Mouse (Mus musculus) embryonic facial prominence, embryonic 10.5 days (tissue): ENCODE data around the gene Atp5s. TPM values are rescaled to one million over a fixed set of nuclear protein-coding genes. Genes with fewer than 3 reads are reported as not detected.

Source experiments
- DNase-seq: peaks from one replicate; pipeline ENCODE4 v3.0.0-alpha.2; 2017; ENCODE audit warnings: low spot score
- H3K27ac ChIP-seq: fragments of 300-500 bp; sonication (generic); replicated peaks from 2 replicates; pipeline ENCODE4 v1.5.1; 2016; ENCODE audit warnings: mild to moderate bottlenecking
- H3K27me3 ChIP-seq: fragments of 300-500 bp; sonication (generic); replicated peaks from 2 replicates; pipeline ENCODE4 v1.6.1; 2016; ENCODE audit warnings: low read depth, mild to moderate bottlenecking; ENCODE audit not compliant: poor library complexity, severe bottlenecking
- H3K36me3 ChIP-seq: fragments of 300-500 bp; sonication (generic); replicated peaks from 2 replicates; pipeline ENCODE4 v1.6.1; 2016; ENCODE audit warnings: mild to moderate bottlenecking, moderate library complexity
- H3K4me1 ChIP-seq: fragments of 300-500 bp; sonication (generic); 2 replicates; pipeline ENCODE4 v1.6.1; 2016
- H3K4me3 ChIP-seq: fragments of 300-500 bp; sonication (generic); 2 replicates; pipeline ENCODE4 v1.5.1; 2016; ENCODE audit warnings: mild to moderate bottlenecking, moderate library complexity
- H3K9me3 ChIP-seq: fragments of 300-500 bp; sonication (generic); 2 replicates; pipeline ENCODE4 v1.6.1; 2016; ENCODE audit warnings: mild to moderate bottlenecking
- WGBS: fragments of 180-500 bp; shearing (Covaris S2); methylation state at CpG from one replicate; pipeline ENCODE4 v1.1.7; 2016; 5-methylcytosine and 5-hydroxymethylcytosine counted together
- polyA plus RNA-seq: library from polyadenylated mRNA; unstranded; fragments of >200 nt; fragmentation: Nextera tagmentation; extraction: Ambion mirVana; gene quantifications from 2 replicates; pipeline ENCODE4 v1.2.1, GENCODE M21; 2016

Atp5s gene
- 23.8 and 24.4 TPM in 2 replicates for polyA plus RNA-seq

DNA sequence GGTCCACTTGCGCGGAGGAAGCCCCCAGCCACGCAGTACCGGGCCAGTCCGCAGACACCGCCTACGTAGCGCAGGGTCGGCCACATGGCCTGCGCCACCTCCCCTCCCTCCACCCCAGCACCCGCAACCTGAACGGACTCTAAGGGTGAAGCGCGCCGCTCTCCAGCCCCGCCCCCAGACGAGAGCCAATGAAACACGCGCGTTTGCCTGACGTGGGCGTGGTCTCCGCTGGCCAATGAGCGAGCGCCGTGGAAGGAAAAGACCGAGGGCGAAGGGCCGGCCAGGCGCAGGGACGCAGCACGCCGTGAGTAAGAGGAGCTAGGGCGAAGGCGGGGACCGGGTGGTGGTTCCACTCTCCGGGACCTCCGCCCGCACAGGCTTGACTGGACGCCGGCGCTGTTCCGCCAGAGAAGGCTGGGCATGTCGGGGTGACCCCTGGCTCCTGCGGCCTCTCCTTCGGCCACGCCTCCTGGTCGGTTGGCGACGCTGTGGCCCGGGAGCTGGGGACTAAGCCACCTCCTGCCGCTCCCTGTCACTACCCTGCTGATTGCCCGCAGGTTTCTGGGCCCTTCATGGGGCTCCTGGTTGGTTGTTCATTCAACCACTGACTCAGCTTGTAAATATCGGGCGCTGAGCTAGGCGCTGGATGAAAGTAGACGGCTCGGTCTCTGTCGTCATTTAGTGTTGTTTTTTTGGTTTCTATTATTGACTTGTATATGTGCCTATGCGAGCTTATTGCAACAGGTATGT is at the start of gene Atp5s, which contains the start of gene L2hgdh:
Gene Atp5s, plus strand, starts transcription at position 240 of the 750 bp plus-strand sequence.
Gene L2hgdh, minus strand, starts transcription at position 163 of the 750 bp plus-strand sequence.
- H3K27me3 ChIP-seq: no peaks in the 10 kb centered on the region
- H3K9me3 ChIP-seq: peaks cover 5% of the 10 kb centered on the region
- H3K36me3 ChIP-seq: peaks cover 19% of the 10 kb centered on the region
- peak within 1 kb of the TSS; percentile 89 for H3K27ac ChIP-seq
- peak within 1 kb of the TSS; percentile 72 for H3K4me3 ChIP-seq
- DNase-seq: peak; percentile 98
- WGBS: under 1% methylated on average over 60 of the region's 60 CpGs
- H3K4me1 ChIP-seq: peaks cover 22% of the 10 kb centered on the region

DNA sequence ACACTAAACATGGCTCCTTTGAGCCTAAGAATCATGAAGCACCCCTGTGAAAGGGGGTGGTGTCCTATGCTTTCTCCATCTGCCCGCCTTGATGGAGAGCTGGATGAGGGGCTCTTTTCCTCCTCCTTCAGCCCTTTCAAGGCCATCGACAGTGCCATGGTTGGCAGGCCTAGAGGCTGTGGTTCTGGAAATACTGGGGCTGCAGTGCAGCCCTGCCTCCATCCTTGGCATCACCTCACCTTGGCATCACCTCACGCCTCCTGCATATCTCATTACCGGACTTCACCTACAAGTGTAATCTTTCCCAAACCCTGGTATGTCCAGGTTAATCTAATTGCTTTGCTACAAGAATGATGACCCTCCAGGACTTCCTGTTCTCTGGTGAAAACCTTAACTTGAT is 48.6 kb upstream of the Atp5s start:
- no peaks in the 10 kb centered on the region for H3K27me3 ChIP-seq
- no peaks in the 10 kb centered on the region for H3K9me3 ChIP-seq
- DNase-seq: no peak
- H3K27ac ChIP-seq: no peak overlapping the region
- no peaks in the 10 kb centered on the region for H3K36me3 ChIP-seq
- 88% methylated on average over 4 of the region's 4 CpGs for WGBS
- no peak overlapping the region for H3K4me3 ChIP-seq
- H3K4me1 ChIP-seq: peaks cover 21% of the 10 kb centered on the region

DNA sequence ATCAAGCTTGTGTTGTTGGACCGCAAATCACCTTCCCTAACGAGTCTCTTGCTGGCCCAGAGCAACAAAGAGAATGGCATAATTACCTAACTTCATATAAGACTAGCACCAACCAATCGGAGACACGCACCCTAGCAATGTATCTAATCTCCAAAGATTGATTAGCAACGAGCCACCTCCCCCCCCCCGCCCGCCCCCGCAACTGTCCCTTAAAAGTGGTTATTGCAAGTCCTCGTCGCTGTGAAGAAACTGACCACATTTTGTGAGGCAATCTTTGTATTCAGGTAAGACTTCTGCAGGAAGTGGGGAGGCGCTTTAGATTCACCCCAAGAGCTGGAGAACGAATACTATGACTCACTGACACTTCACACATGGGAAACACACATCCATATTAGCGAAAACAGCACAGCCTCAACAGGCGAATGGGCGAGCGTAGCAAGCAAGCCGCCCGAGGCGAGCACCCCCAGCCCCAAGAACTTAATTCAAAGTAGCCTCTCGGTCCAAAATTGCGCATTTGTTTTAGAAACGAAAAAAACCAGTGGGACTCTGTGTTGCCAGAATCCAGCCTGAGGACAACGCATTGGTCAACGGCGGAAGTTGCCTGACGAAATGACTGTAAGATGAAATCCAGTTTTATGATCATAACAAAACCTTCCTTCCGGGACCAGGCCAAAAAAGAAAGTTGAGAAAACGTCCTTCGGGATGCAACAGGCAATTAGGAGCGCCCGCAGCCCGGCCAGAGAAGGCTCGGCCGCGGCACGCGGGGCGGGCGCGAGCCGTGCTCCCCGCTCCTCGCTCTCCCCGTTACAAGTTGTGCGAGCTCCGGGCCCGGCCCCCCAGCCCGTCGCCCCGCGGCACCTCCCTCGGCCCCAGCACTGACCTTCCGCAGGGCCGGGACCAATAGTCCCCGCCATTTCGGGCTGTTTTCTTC is 43.9 kb upstream of the Atp5s start:
- Histone ChIP-seq H3K27ac (peak overlapping the region; percentile 96), H3K27me3 (peaks cover 9% of the 10 kb centered on the region), H3K36me3 (no peaks in the 10 kb centered on the region), H3K9me3 (no peaks in the 10 kb centered on the region), H3K4me3 (peak overlapping the region; percentile 93), H3K4me1 (peaks cover 14% of the 10 kb centered on the region)
- under 1% methylated on average over 56 of the region's 56 CpGs for WGBS
- DNase-seq: peak; percentile 71

DNA sequence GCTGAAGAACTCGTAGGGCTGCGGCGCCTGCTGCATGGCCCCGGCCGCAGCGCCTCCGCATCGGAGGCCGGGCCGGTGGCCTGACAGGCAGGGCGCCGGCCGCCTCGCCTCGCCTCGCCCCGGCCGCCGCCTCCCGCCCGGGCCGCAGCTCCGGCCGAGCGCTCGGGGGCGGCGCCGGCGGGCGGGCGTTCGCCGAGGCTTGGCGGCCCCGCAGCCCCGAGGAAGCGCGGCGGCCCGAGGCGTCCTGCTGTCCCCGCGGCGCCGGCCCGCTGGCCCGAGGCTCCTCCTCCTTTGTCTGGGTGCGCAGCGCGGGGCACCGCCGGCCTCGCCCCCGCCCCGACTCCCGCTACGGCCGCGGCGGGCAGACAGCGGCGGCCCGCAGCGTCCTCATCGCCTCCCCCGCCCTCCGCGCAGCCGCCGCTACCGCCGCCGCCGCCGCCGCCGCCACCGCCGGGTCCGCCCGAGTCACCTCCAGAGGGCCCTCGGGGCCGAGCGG is 43.1 kb upstream of the Atp5s start, which contains the start of gene Sos2:
Gene Sos2, minus strand, starts transcription at position 287 of the 496 bp plus-strand sequence.
- WGBS: 5% methylated on average over 84 of the region's 85 CpGs
- Histone ChIP-seq H3K27ac (peak within 1 kb of the TSS; percentile 96), H3K36me3 (no peaks in the 10 kb centered on the region), H3K4me1 (peaks cover 14% of the 10 kb centered on the region), H3K4me3 (peak within 1 kb of the TSS; percentile 93), H3K27me3 (peaks cover 9% of the 10 kb centered on the region), H3K9me3 (no peaks in the 10 kb centered on the region)
- DNase-seq: no peak

DNA sequence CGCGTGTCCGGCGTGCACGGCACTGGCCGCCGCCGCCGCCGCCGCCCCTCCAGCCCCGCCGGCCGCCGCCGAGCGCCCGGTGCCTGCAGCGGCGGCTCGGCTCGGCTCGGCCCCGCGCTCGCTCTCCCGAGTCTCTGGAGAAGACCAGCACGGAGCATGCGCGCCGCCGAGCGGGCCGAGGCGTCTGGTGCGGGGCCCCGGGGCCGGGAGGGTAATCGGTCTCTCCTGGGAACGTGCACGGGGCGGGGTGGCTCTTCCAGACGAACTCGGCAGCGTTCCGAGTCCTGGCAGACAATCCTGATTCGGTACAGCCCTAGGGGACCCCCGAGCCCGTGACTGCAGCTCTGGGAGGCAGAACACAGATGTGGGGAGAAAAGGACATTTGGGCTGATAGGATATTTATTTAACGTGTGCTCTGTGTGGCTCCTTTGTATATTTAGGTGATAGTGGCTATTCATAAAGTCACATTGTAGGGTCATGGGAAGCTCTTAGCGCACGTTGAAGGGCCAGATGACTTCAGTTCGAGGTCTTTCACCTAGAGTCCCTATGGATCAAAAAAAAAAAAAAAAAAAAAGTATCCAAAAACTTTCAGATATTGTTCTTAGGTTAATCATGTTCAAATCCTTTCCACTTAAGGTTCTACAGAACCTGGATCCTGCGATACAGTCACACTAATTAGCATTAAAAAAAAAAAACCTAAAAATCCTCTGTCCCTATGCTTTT is 42.5 kb upstream of the Atp5s start:
- Histone ChIP-seq H3K4me3 (peak overlapping the region; percentile 93), H3K36me3 (no peaks in the 10 kb centered on the region), H3K27me3 (peaks cover 9% of the 10 kb centered on the region), H3K27ac (peak overlapping the region; percentile 96), H3K4me1 (peaks cover 14% of the 10 kb centered on the region), H3K9me3 (no peaks in the 10 kb centered on the region)
- WGBS: 1% methylated on average over 54 of the region's 54 CpGs
- DNase-seq: peak; percentile 91

DNA sequence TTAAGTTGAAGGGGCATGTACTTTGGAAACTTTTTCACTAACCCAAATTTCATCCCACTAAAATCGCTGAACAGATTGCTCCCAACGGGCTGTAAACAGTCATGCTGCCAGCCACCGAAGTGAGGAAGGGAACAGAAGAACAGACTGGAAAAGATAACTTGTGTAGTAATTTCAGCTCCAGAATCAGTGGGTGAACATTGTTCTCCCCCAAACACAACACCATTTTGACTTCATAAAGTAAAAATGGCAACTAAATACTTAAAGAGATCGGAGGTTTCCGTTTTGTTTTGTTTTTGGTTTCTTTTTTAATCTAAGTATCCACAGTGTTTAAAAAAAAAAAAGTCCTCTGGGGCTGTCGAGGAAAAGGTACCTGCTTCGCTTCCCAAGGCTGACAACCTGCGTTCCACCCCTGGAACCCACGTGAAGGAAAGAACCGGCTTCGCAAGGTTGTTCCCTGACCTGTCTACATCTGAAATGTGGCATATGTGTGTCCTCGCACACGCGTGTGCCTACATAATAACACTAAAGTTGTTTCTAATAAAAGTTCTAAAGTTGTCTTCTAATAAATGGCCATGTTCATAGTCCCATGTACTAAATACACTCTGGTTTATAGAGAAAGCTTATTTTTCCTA is 41.8 kb upstream of the Atp5s start:
- Histone ChIP-seq H3K27ac (peak overlapping the region; percentile 96; the same call in 1 of the 2 replicates), H3K4me1 (peaks cover 14% of the 10 kb centered on the region), H3K27me3 (peaks cover 9% of the 10 kb centered on the region), H3K36me3 (no peaks in the 10 kb centered on the region), H3K9me3 (no peaks in the 10 kb centered on the region), H3K4me3 (peak overlapping the region; percentile 93)
- DNase-seq: no peak
- 50% methylated on average over 14 of the region's 14 CpGs for WGBS

DNA sequence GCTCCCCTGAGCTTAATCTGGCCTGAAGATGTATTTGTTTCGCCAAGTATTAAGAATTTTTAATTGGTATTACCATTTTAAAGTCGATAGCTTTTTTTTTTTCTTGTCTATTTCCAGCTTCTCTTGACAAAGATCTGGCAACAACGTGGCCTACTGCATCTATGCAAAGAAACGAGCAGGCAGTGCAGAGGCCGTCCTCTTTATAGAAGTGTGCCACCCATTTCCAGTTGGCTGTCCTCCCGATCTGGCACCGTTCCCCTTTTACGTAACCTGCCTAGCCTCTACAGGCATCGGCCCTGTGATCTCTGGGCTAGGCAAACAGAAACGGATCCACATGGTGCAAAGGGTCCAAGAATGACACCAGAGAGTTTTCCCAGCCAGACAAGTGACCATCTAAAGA is 41.2 kb upstream of the Atp5s start:
- Histone ChIP-seq H3K27ac (no peak overlapping the region), H3K9me3 (no peaks in the 10 kb centered on the region), H3K4me3 (no peak overlapping the region), H3K27me3 (peaks cover 9% of the 10 kb centered on the region), H3K4me1 (peaks cover 14% of the 10 kb centered on the region), H3K36me3 (no peaks in the 10 kb centered on the region)
- 59% methylated on average over 10 of the region's 10 CpGs for WGBS
- DNase-seq: no peak

DNA sequence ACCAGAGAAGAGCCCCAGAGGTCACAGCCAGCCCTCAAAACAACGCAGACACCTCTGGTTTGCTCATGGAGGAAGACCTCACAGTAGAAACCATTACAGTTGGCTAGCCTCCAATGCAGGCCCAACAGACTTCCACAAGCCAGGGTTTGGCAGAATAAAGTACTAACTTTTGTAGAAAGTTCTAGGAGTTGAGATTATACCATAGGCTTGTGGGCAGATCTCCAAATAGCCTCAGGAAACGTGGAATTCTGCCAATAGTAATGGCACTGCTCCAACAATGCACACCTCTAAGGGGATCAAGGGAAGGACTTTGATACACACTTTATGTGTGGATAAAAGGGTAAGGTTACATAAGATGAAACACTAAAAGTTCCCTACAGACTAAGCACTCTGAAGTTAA is 36.4 kb upstream of the Atp5s start:
- Histone ChIP-seq H3K4me1 (0 out of 2 replicates have a peak, but pooled peaks cover under 1% of the 10 kb centered on the region), H3K27me3 (peaks cover 4% of the 10 kb centered on the region), H3K4me3 (no peak overlapping the region), H3K27ac (no peak overlapping the region), H3K9me3 (no peaks in the 10 kb centered on the region), H3K36me3 (peaks cover 5% of the 10 kb centered on the region)
- WGBS: 90% methylated on average over 2 of the region's 2 CpGs
- no peak for DNase-seq

DNA sequence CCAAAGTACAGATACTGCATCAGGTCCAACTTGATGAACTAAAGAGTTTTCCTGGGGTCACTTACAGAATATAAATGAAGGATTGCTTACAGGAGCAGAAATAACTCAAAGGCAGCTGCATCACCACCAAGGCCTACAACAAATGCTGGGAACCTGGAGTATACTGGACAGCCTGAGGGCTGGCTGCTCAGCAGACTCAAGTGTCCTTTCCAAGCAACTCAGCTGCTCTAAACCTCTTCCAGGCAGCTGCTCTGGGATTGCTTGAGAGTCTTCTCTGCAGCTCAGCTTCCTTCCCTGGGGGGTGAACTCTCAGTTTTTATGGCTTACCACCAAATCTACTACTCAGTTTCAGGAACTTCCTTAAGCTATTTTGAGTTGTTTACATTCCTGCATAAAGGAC is 35.7 kb upstream of the Atp5s start:
- H3K36me3 ChIP-seq: peaks cover 12% of the 10 kb centered on the region
- no peak for DNase-seq
- H3K9me3 ChIP-seq: no peaks in the 10 kb centered on the region
- H3K4me1 ChIP-seq: 0 out of 2 replicates have a peak, but pooled peaks cover 3% of the 10 kb centered on the region
- H3K27ac ChIP-seq: no peak overlapping the region
- H3K4me3 ChIP-seq: no peak overlapping the region
- H3K27me3 ChIP-seq: no peaks in the 10 kb centered on the region

DNA sequence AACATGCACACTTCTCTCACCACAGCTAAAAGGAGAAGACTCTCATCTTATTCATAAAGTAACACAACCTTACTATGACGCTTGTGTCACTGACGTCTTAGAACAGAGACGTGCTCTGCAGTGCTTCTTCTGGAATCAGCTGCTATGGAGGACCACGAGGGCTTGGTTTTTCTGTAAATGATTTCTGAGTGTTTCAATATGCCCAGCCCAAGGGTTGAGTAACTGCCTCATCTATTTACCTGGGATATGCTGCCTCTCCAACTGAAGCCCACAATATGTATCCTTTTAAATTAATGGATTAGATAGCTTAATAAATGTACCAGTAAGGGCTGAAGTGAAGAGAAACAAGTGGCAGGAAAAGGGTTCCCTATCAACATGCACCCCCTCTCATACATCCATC is 34.0 kb upstream of the Atp5s start:
- Histone ChIP-seq H3K27me3 (no peaks in the 10 kb centered on the region), H3K4me1 (0 out of 2 replicates have a peak, but pooled peaks cover 3% of the 10 kb centered on the region), H3K27ac (no peak overlapping the region), H3K9me3 (no peaks in the 10 kb centered on the region), H3K36me3 (peaks cover 18% of the 10 kb centered on the region), H3K4me3 (no peak overlapping the region)
- 92% methylated on average over 4 of the region's 4 CpGs for WGBS
- no peak for DNase-seq

DNA sequence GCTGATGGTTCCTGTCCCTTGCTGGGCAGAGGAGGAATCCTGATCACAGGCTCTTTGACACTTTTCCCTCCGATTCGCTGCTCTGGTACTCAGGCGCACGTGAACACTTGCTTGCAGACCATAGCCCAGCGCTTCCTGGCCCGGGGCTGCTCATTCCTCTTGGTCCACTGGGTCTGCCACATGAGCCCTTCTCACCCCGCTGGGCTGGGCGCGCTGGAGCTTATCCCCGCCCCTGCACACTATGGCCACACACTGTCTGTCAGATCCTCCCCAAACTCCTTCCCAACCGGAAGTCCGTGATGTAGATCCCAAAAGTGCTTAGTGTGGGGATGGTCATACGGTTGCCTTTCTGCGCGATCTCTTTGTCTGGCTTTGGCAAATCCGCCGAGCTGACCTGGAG is 31.3 kb upstream of the Atp5s start:
- H3K27ac ChIP-seq: no peak overlapping the region
- no peaks in the 10 kb centered on the region for H3K27me3 ChIP-seq
- H3K9me3 ChIP-seq: no peaks in the 10 kb centered on the region
- 0 out of 2 replicates have a peak, but pooled peaks cover 3% of the 10 kb centered on the region for H3K4me1 ChIP-seq
- H3K36me3 ChIP-seq: peaks cover 18% of the 10 kb centered on the region
- DNase-seq: peak; percentile 17
- 73% methylated on average over 17 of the region's 17 CpGs for WGBS
- no peak overlapping the region for H3K4me3 ChIP-seq
